Mouse (Mus musculus) forebrain, embryonic 12.5 days (tissue): ENCODE measurements around the gene Tmem104. TPM values are rescaled to one million over a fixed set of nuclear protein-coding genes. Genes with fewer than 3 reads are reported as not detected.

Source experiments
- ATAC-seq: fragments of 200-750 bp; cut with Nextera tagmentation; 2 replicates; pipeline ENCODE4 v1.8.0; 2017; ENCODE audit warnings: moderate TSS enrichment; ENCODE audit not compliant: low FRiP score
- H3K27ac ChIP-seq: fragments of 300-500 bp; sonication (generic); 2 replicates; pipeline ENCODE4 v1.5.1; 2016; ENCODE audit warnings: mild to moderate bottlenecking
- H3K27me3 ChIP-seq: fragments of 300-500 bp; sonication (generic); 2 replicates; pipeline ENCODE4 v1.6.1; 2016; ENCODE audit warnings: mild to moderate bottlenecking
- H3K36me3 ChIP-seq: fragments of 300-500 bp; sonication (generic); replicated peaks from 2 replicates; pipeline ENCODE4 v1.6.1; 2016; ENCODE audit warnings: mild to moderate bottlenecking
- H3K4me1 ChIP-seq: fragments of 300-500 bp; sonication (generic); 2 replicates; pipeline ENCODE4 v1.6.1; 2016
- H3K4me2 ChIP-seq: fragments of 300-500 bp; sonication (generic); 2 replicates; pipeline ENCODE4 v1.6.1; 2016; ENCODE audit warnings: mild to moderate bottlenecking, moderate library complexity
- H3K4me3 ChIP-seq: fragments of 300-500 bp; sonication (generic); replicated peaks from 2 replicates; pipeline ENCODE4 v1.5.1; 2016; ENCODE audit warnings: mild to moderate bottlenecking
- H3K9ac ChIP-seq: fragments of 300-500 bp; sonication (generic); 2 replicates; pipeline ENCODE4 v1.6.1; 2016; ENCODE audit warnings: mild to moderate bottlenecking
- H3K9me3 ChIP-seq: fragments of 300-500 bp; sonication (generic); 2 replicates; pipeline ENCODE4 v1.6.1; 2016
- WGBS: fragments of 180-500 bp; shearing (Covaris S2); methylation state at CpG from one replicate; pipeline ENCODE4 v1.1.7; 2016; 5-methylcytosine and 5-hydroxymethylcytosine counted together
- polyA plus RNA-seq: library from polyadenylated mRNA; unstranded; fragments of >200 nt; fragmentation: Nextera tagmentation; extraction: Ambion mirVana; gene quantifications from 2 replicates; pipeline ENCODE4 v1.2.1, GENCODE M21; 2016

The Tmem104 gene
- polyA plus RNA-seq, 1 experiment from 2014 or later = 7.9 TPM

DNA sequence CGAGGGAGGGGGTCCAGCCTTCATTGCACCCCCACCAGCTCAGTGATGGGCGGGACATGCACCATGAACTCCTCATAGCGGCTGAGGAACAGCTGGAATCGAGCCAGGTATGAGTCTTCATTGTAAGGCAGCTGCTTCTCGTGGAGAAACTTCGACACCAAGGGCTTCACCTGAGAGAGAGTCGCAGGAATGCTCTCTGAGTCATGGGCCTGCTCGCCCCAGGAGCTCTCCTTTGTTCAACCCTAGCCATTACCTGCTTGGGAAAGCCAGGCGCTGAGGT, 96.1 kb downstream of the Tmem104 start:
- peaks cover 6% of the 10 kb centered on the region; the same call in 1 of the 2 replicates for H3K4me1 ChIP-seq
- H3K27me3 ChIP-seq = no peaks in the 10 kb centered on the region
- ATAC-seq = no peak
- no peaks in the 10 kb centered on the region for H3K9me3 ChIP-seq
- H3K27ac ChIP-seq = no peak overlapping the region
- no peak overlapping the region for H3K4me2 ChIP-seq
- H3K36me3 ChIP-seq = no peaks in the 10 kb centered on the region
- 78% methylated on average over 9 of the region's 9 CpGs for WGBS
- H3K9ac ChIP-seq = no peak overlapping the region
- no peak overlapping the region for H3K4me3 ChIP-seq

DNA sequence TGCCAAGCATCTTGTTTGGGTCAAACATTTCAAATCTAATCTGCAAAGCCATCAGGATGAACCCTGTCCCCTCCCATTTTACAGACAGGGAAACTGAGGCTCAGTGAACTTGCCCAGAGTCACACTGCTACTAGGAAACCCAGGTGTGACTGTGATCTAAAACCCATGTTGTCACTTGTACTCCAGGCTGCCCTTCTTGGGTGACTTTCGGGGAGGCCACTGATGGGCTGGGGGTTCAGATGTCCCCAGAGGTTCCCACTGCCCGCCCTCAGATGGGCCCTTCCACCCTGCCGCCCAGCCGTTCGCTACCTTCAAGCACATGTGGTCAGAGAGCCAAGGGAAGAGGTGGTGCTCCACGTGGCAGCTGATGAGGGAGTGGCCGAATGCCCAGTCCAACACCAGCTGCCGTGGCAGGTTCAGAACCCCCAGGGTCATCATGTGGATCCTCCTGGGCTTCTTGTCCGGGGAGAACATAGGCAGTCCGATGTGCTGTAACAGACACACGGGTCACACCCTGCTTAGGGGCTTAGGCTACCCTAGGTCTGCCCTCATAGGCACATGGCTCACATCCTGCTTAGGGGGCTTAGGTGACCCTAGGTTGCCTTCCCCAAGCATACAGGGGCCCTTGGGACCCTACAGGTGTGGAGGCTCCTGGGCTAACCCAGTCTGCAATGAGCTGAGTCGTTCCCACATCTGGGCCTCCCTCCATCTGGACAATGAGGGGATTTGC, 96.8 kb downstream of the Tmem104 start:
- Histone ChIP-seq H3K9ac (no peak overlapping the region), H3K27ac (no peak overlapping the region), H3K4me2 (no peak overlapping the region), H3K4me1 (peaks cover 6% of the 10 kb centered on the region; the same call in 1 of the 2 replicates), H3K4me3 (no peak overlapping the region), H3K36me3 (no peaks in the 10 kb centered on the region), H3K27me3 (no peaks in the 10 kb centered on the region), H3K9me3 (no peaks in the 10 kb centered on the region)
- 86% methylated on average over 12 of the region's 12 CpGs for WGBS
- ATAC-seq = no peak

DNA sequence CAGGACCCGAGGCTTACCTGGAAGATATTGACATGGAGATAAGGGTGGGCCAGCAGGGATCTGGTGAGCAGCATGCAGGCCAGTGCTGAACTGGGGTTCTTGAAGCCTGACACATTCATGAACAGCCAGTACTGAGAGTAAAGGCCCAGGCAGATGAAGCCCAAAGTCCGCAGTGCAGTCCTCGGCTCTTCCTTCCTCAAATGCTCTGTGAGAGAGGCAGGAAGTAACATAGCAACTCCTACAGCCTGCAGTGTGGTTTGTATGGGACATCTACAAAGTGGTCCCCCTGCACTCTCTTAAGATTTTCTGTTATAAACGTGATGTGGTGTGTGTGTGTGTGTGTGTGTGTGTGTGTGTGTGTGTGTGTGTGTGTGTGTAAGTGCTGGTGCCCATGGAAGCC, 98.0 kb downstream of the Tmem104 start:
- WGBS = 73% methylated on average over 4 of the region's 4 CpGs
- H3K27ac ChIP-seq = no peak overlapping the region
- no peaks in the 10 kb centered on the region for H3K36me3 ChIP-seq
- no peak overlapping the region for H3K4me3 ChIP-seq
- no peak overlapping the region for H3K9ac ChIP-seq
- H3K4me1 ChIP-seq = peaks cover 6% of the 10 kb centered on the region; the same call in 1 of the 2 replicates
- no peaks in the 10 kb centered on the region for H3K9me3 ChIP-seq
- no peak for ATAC-seq
- H3K27me3 ChIP-seq = no peaks in the 10 kb centered on the region
- no peak overlapping the region for H3K4me2 ChIP-seq

DNA sequence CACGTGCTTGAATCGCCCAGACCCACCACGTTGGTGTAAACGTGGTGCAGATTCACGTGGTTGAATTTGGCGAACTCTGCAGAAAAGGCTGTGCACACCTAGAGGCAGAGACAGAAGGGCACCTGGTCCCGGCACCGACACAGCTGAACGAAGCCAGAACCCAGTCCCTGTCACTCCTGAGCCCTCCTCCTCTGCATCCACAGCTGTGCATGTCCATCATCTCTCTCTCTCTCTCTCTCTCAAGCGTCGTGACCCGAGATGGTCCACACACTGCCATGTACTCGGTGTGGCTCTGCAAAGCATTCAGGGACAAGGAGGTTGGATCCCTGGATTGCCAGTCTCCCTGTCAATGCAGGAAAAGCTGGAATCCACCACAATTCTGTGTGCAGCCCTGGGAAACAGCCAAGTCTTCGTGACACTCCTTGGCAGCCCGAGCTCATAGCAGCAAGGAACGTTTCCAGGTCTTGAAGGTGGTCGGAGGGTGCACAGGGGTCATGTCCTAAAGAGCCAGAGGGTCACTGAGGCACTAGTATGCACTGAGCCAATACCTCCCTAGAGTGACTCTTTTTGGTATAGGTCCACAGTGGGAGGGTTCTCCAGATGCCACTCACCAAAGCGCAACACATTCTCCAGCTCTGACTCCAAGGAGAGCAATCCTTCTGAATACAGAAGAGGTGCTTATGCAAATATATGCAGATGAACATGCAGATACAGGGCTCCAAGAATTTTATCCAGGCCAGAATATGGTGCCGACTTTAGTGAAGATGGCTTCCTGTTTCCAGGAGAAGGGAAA, 99.1 kb downstream of the Tmem104 start:
- Histone ChIP-seq H3K27ac (no peak overlapping the region), H3K9me3 (no peaks in the 10 kb centered on the region), H3K9ac (no peak overlapping the region), H3K27me3 (no peaks in the 10 kb centered on the region), H3K4me2 (no peak overlapping the region), H3K36me3 (no peaks in the 10 kb centered on the region), H3K4me3 (no peak overlapping the region), H3K4me1 (peaks cover 6% of the 10 kb centered on the region; the same call in 1 of the 2 replicates)
- WGBS = 81% methylated on average over 19 of the region's 19 CpGs
- no peak for ATAC-seq

DNA sequence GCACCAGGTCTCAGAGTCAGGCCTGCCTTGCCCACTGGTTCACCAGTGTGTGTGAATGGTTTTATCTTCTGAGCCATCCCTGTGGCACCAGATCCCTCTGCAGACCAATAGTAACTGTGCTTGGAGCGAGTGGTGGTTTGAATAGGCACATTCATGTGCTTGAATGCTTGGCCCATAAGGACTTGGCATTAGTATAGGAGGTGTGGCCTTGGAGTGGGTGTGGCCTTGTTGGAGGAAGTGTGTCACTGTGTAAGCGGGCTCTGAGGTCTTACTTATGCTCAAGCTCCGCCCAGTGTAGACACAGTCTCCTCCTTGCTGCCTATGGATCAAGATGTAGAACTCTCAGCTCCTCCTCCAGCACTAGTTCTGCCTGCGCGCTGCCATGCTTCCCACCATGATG, 100.1 kb downstream of the Tmem104 start:
- peaks cover 6% of the 10 kb centered on the region; the same call in 1 of the 2 replicates for H3K4me1 ChIP-seq

DNA sequence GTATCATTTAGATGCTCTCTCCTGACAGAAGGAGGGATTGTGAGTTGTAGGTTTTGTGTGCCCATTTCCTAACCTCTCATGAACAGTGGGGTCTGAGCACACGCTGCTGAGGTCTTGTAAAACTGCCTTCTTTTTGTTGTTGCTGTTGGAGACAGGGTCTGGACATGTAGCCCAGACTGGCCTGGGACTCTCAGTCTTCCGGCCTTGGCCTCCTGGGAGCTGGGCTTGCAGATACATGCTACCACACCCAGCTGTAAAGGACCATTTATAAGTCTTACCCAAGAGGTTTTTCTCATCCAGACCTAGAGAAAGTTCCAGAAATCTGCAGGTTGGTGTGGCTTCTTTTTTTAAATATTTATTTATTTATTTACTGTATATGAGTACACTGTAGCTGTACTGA, 101.0 kb downstream of the Tmem104 start:
- Histone ChIP-seq H3K4me1 (peaks cover 6% of the 10 kb centered on the region; the same call in 1 of the 2 replicates), H3K27me3 (no peaks in the 10 kb centered on the region), H3K36me3 (no peaks in the 10 kb centered on the region), H3K4me3 (no peak overlapping the region), H3K4me2 (no peak overlapping the region), H3K27ac (no peak overlapping the region), H3K9ac (no peak overlapping the region), H3K9me3 (no peaks in the 10 kb centered on the region)
- ATAC-seq = no peak
- WGBS = 90% methylated on average over 2 of the region's 2 CpGs

More for the DNA sequence above, 100.1 kb downstream of the Tmem104 start:
- Histone ChIP-seq H3K9me3 (no peaks in the 10 kb centered on the region), H3K36me3 (no peaks in the 10 kb centered on the region), H3K4me2 (no peak overlapping the region), H3K27me3 (no peaks in the 10 kb centered on the region), H3K4me3 (no peak overlapping the region), H3K27ac (no peak overlapping the region), H3K9ac (no peak overlapping the region)
- ATAC-seq = no peak
- 91% methylated on average over 5 of the region's 5 CpGs for WGBS

DNA sequence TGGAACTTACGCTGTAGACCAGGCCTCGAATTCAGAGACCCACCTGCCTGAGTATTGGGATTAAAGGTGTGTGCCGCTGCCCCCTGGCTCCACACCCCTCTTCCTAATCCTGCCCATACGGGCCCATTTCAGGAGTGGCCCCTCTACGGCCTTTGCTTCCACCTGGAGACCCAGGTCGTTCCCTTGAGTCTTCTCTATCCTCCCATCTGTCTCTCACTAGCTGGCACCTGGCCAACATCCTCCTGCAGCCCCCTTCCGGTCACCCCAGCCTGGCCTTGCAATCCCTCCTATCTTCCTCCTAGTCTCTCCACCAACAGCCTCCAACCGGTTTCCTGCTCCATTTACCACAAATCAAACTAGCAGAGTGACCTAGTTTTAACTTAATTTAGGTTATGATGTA, 102.6 kb downstream of the Tmem104 start:
- no peak overlapping the region for H3K27ac ChIP-seq
- H3K27me3 ChIP-seq = no peaks in the 10 kb centered on the region
- no peak overlapping the region for H3K4me2 ChIP-seq
- H3K4me1 ChIP-seq = peaks cover 6% of the 10 kb centered on the region; the same call in 1 of the 2 replicates
- H3K4me3 ChIP-seq = no peak overlapping the region
- ATAC-seq = no peak
- H3K36me3 ChIP-seq = no peaks in the 10 kb centered on the region
- H3K9me3 ChIP-seq = no peaks in the 10 kb centered on the region
- WGBS = 87% methylated on average over 8 of the region's 8 CpGs
- H3K9ac ChIP-seq = no peak overlapping the region

DNA sequence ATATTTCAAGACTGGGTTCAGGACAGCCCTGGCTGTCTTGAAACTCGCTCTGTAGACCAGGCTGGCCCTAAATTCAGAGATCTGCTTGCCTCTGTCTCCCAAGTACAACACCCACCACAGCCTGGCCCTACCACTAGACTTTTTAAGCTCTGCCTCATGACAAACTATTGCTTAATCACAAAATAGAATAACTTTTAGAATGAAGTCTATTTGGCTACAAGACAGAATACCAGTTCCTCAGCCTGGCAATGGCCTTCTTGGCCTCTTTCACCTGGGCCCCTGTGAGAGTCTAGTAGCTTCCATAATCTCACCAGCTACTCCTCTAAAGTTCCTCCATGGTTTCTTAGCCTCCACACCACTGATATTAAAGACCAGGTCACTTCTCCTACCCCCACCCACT, 103.0 kb downstream of the Tmem104 start:
- Histone ChIP-seq H3K4me3 (no peak overlapping the region), H3K4me1 (peaks cover 6% of the 10 kb centered on the region; the same call in 1 of the 2 replicates), H3K4me2 (no peak overlapping the region), H3K36me3 (no peaks in the 10 kb centered on the region), H3K27ac (no peak overlapping the region), H3K27me3 (peaks cover 2% of the 10 kb centered on the region; the same call in 1 of the 2 replicates), H3K9ac (no peak overlapping the region), H3K9me3 (no peaks in the 10 kb centered on the region)
- no peak for ATAC-seq
- 82% methylated on average over 1 of the region's 1 CpGs for WGBS

DNA sequence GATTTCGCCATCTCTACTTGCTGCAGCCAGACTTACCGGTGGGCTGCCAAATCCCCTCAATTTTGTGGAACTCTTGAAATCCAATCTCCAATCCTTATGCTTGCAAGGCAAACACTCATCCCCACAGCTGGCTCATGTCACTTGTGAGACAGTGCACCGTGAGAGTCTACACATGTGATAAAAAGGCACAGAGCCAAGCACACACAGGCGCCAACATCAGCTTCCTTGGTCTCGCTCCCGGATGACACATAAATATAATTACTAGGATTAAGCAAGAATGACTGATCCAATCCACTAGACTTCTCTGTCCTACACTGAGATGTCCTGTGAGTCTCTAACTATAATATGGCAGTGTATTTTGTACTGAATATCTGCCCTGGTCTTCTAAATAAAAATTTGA, 103.6 kb downstream of the Tmem104 start:
- WGBS = 93% methylated on average over 6 of the region's 6 CpGs
- peaks cover 6% of the 10 kb centered on the region; the same call in 1 of the 2 replicates for H3K4me1 ChIP-seq
- no peaks in the 10 kb centered on the region for H3K36me3 ChIP-seq
- no peak overlapping the region for H3K4me3 ChIP-seq
- ATAC-seq = no peak
- H3K9ac ChIP-seq = no peak overlapping the region
- no peak overlapping the region for H3K4me2 ChIP-seq
- H3K27ac ChIP-seq = no peak overlapping the region
- H3K9me3 ChIP-seq = no peaks in the 10 kb centered on the region
- peaks cover 8% of the 10 kb centered on the region for H3K27me3 ChIP-seq

DNA sequence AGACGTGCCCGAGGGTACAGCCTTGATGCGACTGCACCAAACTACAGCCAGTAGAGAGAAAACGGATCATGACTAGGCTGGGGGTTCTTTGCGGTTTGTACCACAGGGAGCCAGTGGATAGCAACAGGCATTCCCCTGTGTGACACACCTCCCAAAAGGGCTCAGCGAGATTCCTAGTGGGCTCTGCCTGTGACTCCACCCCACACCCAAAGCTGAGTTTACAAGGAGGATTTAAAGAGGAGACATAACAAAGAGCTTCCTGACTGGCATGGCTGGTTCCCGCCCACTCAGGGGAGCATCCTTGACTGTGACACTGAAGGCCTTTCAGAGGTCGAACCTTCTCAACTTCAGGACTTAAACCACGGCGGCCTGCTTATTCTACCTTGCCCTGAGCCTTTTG, 104.2 kb downstream of the Tmem104 start:
- H3K27me3 ChIP-seq = peaks cover 13% of the 10 kb centered on the region
- 84% methylated on average over 10 of the region's 10 CpGs for WGBS
- peaks cover 6% of the 10 kb centered on the region; the same call in 1 of the 2 replicates for H3K4me1 ChIP-seq
- no peak for ATAC-seq
- no peak overlapping the region for H3K9ac ChIP-seq
- no peaks in the 10 kb centered on the region for H3K36me3 ChIP-seq
- no peak overlapping the region for H3K27ac ChIP-seq
- no peak overlapping the region for H3K4me3 ChIP-seq
- H3K4me2 ChIP-seq = no peak overlapping the region
- no peaks in the 10 kb centered on the region for H3K9me3 ChIP-seq

DNA sequence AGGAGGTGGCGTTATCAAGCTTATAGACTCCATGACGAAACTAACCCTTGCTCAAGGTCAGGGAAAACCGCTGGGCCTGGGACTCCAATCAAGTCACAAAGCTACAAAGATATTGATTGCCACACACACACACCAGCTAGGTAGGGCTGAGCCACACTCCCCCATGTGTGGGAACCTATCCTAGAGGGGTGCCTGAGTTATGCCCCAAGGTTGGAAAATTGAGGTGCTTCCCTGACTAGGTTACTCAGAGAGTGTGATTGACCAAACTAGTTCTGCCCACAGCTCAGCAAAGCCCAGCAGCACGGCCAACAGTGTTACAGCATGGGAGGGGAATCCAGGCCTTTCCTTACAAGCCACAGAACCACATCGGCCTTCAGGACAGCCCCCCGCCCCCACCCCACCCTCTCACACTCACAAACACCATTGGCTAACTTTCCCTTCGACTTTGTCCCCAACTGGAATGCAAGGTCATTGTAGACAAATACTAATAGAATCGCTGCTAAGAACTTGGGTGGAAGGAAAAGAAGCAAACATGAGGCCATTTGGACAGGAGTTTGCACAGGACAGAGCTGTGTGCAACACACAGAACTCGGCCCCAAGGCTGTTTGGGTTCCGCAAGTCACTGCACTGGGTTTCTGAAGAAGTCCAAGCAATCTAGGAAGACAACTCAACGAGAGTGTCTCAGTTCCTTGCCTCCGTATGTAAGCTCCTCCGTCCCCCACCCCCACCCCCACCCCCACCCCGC, 105.5 kb downstream of the Tmem104 start:
- 71% methylated on average over 14 of the region's 14 CpGs for WGBS
- H3K27ac ChIP-seq = no peak overlapping the region

DNA sequence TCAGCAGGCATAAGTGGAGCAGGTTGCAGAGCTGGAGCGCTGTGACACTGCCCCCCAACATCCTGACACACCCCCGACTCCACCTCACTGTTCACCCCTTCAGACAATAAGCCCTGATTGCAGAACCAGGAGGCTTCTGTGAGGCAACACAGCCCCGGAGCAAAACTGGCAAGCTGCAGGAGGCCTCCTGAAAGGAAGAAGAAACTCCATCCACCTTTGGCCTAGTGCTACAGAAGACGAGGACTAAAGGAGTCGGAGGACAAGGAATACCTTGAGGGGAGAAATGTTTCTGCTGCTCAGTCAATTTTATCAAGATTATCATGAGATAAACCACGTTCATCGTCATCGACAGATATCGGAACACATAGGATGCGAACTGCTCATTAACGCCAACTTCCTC, 108.7 kb downstream of the Tmem104 start:
- H3K4me2 ChIP-seq = no peak overlapping the region
- H3K27ac ChIP-seq = no peak overlapping the region
- H3K9me3 ChIP-seq = no peaks in the 10 kb centered on the region
- ATAC-seq = no peak
- 91% methylated on average over 11 of the region's 11 CpGs for WGBS
- H3K9ac ChIP-seq = no peak overlapping the region
- H3K4me3 ChIP-seq = no peak overlapping the region
- H3K36me3 ChIP-seq = no peaks in the 10 kb centered on the region
- peaks cover 35% of the 10 kb centered on the region for H3K27me3 ChIP-seq
- peaks cover 11% of the 10 kb centered on the region for H3K4me1 ChIP-seq

More for the DNA sequence above, 105.5 kb downstream of the Tmem104 start:
- no peak for ATAC-seq
- Histone ChIP-seq H3K9ac (no peak overlapping the region), H3K36me3 (no peaks in the 10 kb centered on the region), H3K27me3 (peaks cover 25% of the 10 kb centered on the region), H3K4me1 (peaks cover 11% of the 10 kb centered on the region), H3K4me3 (no peak overlapping the region), H3K9me3 (no peaks in the 10 kb centered on the region), H3K4me2 (no peak overlapping the region)
